Mouse (Mus musculus) myocyte (in vitro differentiated cells): Measurements from ENCODE around the gene Zfp978.

Experiments used
- MAX ChIP-seq: IDR thresholded peaks from one replicate; pipeline ENCODE4 v1.6.1; 2011; ENCODE audit warnings: low read depth, mild to moderate bottlenecking, control low read depth
- POLR2A ChIP-seq: IDR thresholded peaks from one replicate; pipeline ENCODE4 v1.6.1; 2011; ENCODE audit warnings: low read depth, mild to moderate bottlenecking, control low read depth, moderate library complexity; ENCODE audit not compliant: insufficient read length
- REST ChIP-seq: IDR thresholded peaks from one replicate; pipeline ENCODE4 v1.6.1; 2011; ENCODE audit warnings: mild to moderate bottlenecking, control low read depth, moderate library complexity; ENCODE audit not compliant: insufficient read depth, insufficient read length
- TCF12 ChIP-seq: IDR thresholded peaks from one replicate; pipeline ENCODE4 v1.6.1; 2011; ENCODE audit warnings: mild to moderate bottlenecking, control low read depth; ENCODE audit not compliant: poor library complexity, insufficient read depth, severe bottlenecking

- no peak for TF ChIP-seq MAX
- no peak for TF ChIP-seq REST
- no peak for TF ChIP-seq TCF12
- no peak for TF ChIP-seq POLR2A
These were observed 72.8 kb downstream of the Zfp978 start for GRCm38 (mm10) chr4:147433874-147434273.
